Mouse (Mus musculus) stomach, postnatal 0 days (tissue): ENCODE measurements at regions not wholly inside any gene's neighbourhood (a gene's known extent, or its start where the extent isn't known, plus 50 kb on each side); places are given as distances from the start of the nearest gene placed in this dataset.

Experiments used
- CTCF ChIP-seq: IDR thresholded peaks from 2 replicates; pipeline ENCODE4 v1.5.1; 2016; ENCODE audit warnings: antibody characterized with exemption, low read depth, mild to moderate bottlenecking, moderate library complexity
- EP300 ChIP-seq: optimal IDR thresholded peaks from 2 replicates; pipeline ENCODE3; 2016; ENCODE audit warnings: antibody characterized with exemption

DNA sequence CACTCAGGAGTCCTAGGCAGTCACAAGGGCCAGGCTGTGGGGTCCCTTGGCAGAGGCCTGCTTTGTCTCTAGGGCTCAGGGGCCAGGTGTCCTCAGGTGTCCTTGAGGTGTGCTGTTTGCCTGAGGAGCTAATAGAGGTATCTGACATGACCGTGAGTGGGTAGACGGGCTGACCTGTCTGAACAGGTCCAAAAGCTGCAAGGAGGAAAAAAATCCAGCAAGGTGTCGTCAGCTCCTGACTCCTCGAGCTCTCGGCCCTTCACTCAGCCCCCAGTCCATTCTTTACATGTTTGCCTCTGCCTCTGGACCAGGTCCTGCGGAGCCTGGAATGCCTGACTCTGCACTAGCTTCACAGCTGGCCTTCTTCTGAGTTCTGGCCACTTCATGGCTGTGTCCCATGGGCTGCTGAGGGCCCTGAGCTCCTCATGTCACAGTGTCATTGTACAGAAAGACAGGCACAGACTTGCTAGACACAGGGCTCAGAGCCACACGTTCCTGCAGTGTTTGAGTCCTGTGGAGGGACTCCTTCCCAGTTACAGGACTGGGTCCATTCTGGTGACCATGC, 51.9 kb upstream of the Haao start:
- TF ChIP-seq CTCF = no peak
- TF ChIP-seq EP300 = no peak
